Mouse (Mus musculus): ENCODE measurements around the gene Gm49396.

Gm49396 gene

DNA sequence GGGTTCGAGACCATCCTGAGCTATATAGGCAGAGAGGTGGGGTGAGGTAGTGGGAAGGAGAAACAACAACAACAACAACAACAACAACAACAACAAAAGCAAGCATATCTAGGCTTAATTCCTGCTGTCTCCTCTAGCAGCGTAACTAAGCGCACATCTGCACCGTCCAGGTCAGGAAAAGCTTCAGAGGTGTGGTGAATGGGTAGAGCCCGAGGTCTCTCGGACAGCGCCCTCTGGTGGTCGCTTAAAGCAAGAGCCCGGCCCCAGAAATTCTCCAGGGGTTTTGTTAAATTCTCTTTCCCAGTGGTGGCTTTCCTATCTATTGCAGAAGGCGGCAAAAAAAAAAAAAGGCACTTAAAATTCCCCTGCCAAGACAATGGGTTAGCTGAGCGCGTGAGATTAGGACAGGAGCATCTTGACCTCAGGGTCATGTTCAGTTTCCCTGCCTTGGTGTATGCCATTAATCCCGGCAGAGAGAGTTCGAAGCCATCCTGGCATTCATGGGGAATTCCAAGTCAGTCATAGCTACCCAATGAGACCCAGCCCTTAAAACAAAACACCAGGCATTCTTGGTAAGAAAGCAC lies 50.5 kb downstream of the Gm49396 start:
- DNase-seq (ENCODE audit: low spot score) = peak; percentile 66

GRCm38 (mm10) chr7:30614454-30614853 lies 51.3 kb downstream of the Gm49396 start:
- no peak for DNase-seq (ENCODE audit: low spot score)

GRCm38 (mm10) chr7:30615049-30615760 lies 52.1 kb downstream of the Gm49396 start:
- no peak for DNase-seq (ENCODE audit: low spot score)
